Comparison of ENCODE assay signal across 7 mouse cellular contexts in genomic region chr17:21649936-21650335, GRCm38 (mm10). TPM values are rescaled to one million over a fixed set of nuclear protein-coding genes. Genes with fewer than 3 reads are reported as not detected.
DNase-seq lines count a peak whose midpoint lies in the region; ATAC-seq and TF ChIP-seq lines count a peak whose summit lies in the region.

No protein-coding gene starts in this region.

- peak; percentile 14 to 21 for DNase-seq in spleen, postnatal 36 days (ENCODE audit: low spot score in 2 of 2)
- DNase-seq in spleen, postnatal 14 days (ENCODE audit: low spot score in 2 of 2): no peak
- peak; percentile 2 for DNase-seq in brain, embryonic 18.5 days (ENCODE audit: low read depth, low spot score)
- DNase-seq in forebrain, postnatal 0 days: no peak
- DNase-seq in kidney, postnatal 25 days: peak; percentile 25 to 41
- peak; percentile 41 for DNase-seq in lung, postnatal 36 days

- H3K36me3 ChIP-seq in forebrain, postnatal 0 days (ENCODE audit: insufficient read depth): no peaks in the 10 kb centered on the region
- H3K36me3 ChIP-seq in stomach, embryonic 15.5 days: no peaks in the 10 kb centered on the region

- peak overlapping the region; percentile 42 for H3K4me3 ChIP-seq in forebrain, postnatal 0 days (ENCODE audit: low read depth, low read length)
- peak overlapping the region; percentile 50 for H3K4me3 ChIP-seq in stomach, embryonic 15.5 days (replicated peaks)

- no peaks in the 10 kb centered on the region for H3K27me3 ChIP-seq in forebrain, postnatal 0 days (ENCODE audit: insufficient read depth, low read length)
- H3K27me3 ChIP-seq in stomach, embryonic 15.5 days (replicated peaks): no peaks in the 10 kb centered on the region

- 30% methylated on average over 2 of the region's 2 CpGs for WGBS in forebrain, postnatal 0 days
- 20% methylated on average over 2 of the region's 2 CpGs for WGBS in stomach, embryonic 15.5 days

- H3K9me3 ChIP-seq in forebrain, postnatal 0 days (ENCODE audit: low read length): no peaks in the 10 kb centered on the region
- no peaks in the 10 kb centered on the region for H3K9me3 ChIP-seq in stomach, embryonic 15.5 days

- H3K27ac ChIP-seq in forebrain, postnatal 0 days (ENCODE audit: low read depth, low read length): peak overlapping the region; percentile 64
- H3K27ac ChIP-seq in stomach, embryonic 15.5 days: peak overlapping the region; percentile 81

- H3K4me2 ChIP-seq in forebrain, postnatal 0 days (ENCODE audit: low read depth): peak overlapping the region; percentile 50
- peak overlapping the region; percentile 45 for H3K4me2 ChIP-seq in stomach, embryonic 15.5 days

- TF ChIP-seq CTCF in forebrain, postnatal 0 days (IDR thresholded peaks at IDR 0.05; ENCODE audit: low read depth): peak; percentile 52

- H3K9ac ChIP-seq in forebrain, postnatal 0 days: peak overlapping the region; percentile 44
- no peak overlapping the region for H3K9ac ChIP-seq in stomach, embryonic 15.5 days

- no peaks in the 10 kb centered on the region for H3K4me1 ChIP-seq in forebrain, postnatal 0 days (ENCODE audit: insufficient read depth)
- H3K4me1 ChIP-seq in stomach, embryonic 15.5 days: no peaks in the 10 kb centered on the region

- peak; percentile 63 for ATAC-seq in forebrain, postnatal 0 days
- 0 out of 2 replicates have a peak, but pooled peaks have one; percentile 29 for ATAC-seq in stomach, embryonic 15.5 days (ENCODE audit: insufficient read depth, low FRiP score, low read depth)

RNA-seq across cellular contexts. Expression of gene Zfp983, which starts 0.5 kb away (rescaled TPM):
- total RNA-seq in forebrain, postnatal 0 days (2014; rRNA removed): 6.5 and 10.2 TPM in 2 replicates
- 5.9 and 6.6 TPM in 2 replicates for polyA plus RNA-seq in forebrain, postnatal 0 days (2015; fragmentation: Nextera tagmentation; extraction: Ambion mirVana)
- 4.2 TPM in 2 replicates for polyA plus RNA-seq in stomach, embryonic 15.5 days (2015; fragmentation: Nextera tagmentation; extraction: Ambion mirVana)

RNA-seq across cellular contexts. Expression of gene Gm10226, which starts 41.7 kb away (rescaled TPM):
- total RNA-seq in forebrain, postnatal 0 days (2014; rRNA removed): not detected in 2 replicates
- polyA plus RNA-seq in forebrain, postnatal 0 days (2015; fragmentation: Nextera tagmentation; extraction: Ambion mirVana): 7.4 and 10.2 TPM in 2 replicates
- 4.7 and 8.0 TPM in 2 replicates for polyA plus RNA-seq in stomach, embryonic 15.5 days (2015; fragmentation: Nextera tagmentation; extraction: Ambion mirVana)

RNA-seq across cellular contexts. Expression of gene Zfp760, which starts 57.6 kb away (rescaled TPM):
- total RNA-seq in forebrain, postnatal 0 days (2014; rRNA removed): 10.5 and 12.1 TPM in 2 replicates
- polyA plus RNA-seq in forebrain, postnatal 0 days (2015; fragmentation: Nextera tagmentation; extraction: Ambion mirVana): 5.5 and 6.3 TPM in 2 replicates
- polyA plus RNA-seq in stomach, embryonic 15.5 days (2015; fragmentation: Nextera tagmentation; extraction: Ambion mirVana): 10.1 and 10.9 TPM in 2 replicates

Comparison
In these comparisons a context has a peak if more than half of its experiments do, and no peak if none do; other contexts are left out.
1. DNase-seq: peak in spleen, postnatal 36 days (2 of 2), brain, embryonic 18.5 days (single experiment), kidney, postnatal 25 days (2 of 2) and lung, postnatal 36 days (single experiment); none in spleen, postnatal 14 days (0 of 2) and forebrain, postnatal 0 days (single experiment).